Mouse (Mus musculus) kidney, postnatal 25 days (tissue): ENCODE results near the gene Cd9.
"Not testable (repeated sequence)": the region's sequence is repeated elsewhere in the genome, so short reads cannot be mapped to it uniquely, and the experiment has no call there.

Source experiments
- DNase-seq, 2 experiments: peaks; one replicate each; pipeline ENCODE4 v3.0.0; 2021; ENCODE audit warnings: mixed read lengths in 2 of 2

The Cd9 gene

GRCm38 (mm10) chr6:125498062-125498461, 3.5 kb upstream of the Cd9 start:
- peak in 1 of 2 experiments; percentile 41 for DNase-seq

- no peak for DNase-seq
These were observed 1.8 kb upstream of the Cd9 start for GRCm38 (mm10) chr6:125496417-125496816.

GRCm38 (mm10) chr6:125495361-125495760, 770 bp upstream of the Cd9 start:
- no peak for DNase-seq

GRCm38 (mm10) chr6:125493147-125493546, 1.4 kb downstream of the Cd9 start:
- DNase-seq, result no peak

- DNase-seq, result no peak
These were observed 1.9 kb downstream of the Cd9 start for GRCm38 (mm10) chr6:125492664-125493063.

GRCm38 (mm10) chr6:125492033-125492432, 2.6 kb downstream of the Cd9 start:
- DNase-seq, result peak in 1 of 2 experiments; percentile 38

GRCm38 (mm10) chr6:125491393-125491792, 3.2 kb downstream of the Cd9 start:
- DNase-seq, result no peak

GRCm38 (mm10) chr6:125489881-125490559, 4.6 kb downstream of the Cd9 start:
- DNase-seq, result peak; percentile 61 to 68

- DNase-seq, result no peak
These were observed 9.0 kb downstream of the Cd9 start for GRCm38 (mm10) chr6:125485589-125485988.

- DNase-seq, result no peak
These were observed 9.9 kb downstream of the Cd9 start for GRCm38 (mm10) chr6:125484721-125485120.

GRCm38 (mm10) chr6:125484313-125484660, 10.3 kb downstream of the Cd9 start:
- DNase-seq, result not testable (repeated sequence)

GRCm38 (mm10) chr6:125483515-125484312, 10.9 kb downstream of the Cd9 start:
- DNase-seq, result no peak

GRCm38 (mm10) chr6:125482427-125482831, 12.2 kb downstream of the Cd9 start:
- DNase-seq, result peak in 1 of 2 experiments; percentile 48

- peak; percentile 40 to 80 for DNase-seq
These were observed 12.8 kb downstream of the Cd9 start for GRCm38 (mm10) chr6:125481667-125482390.

- peak; percentile 41 to 77 for DNase-seq
These were observed 13.9 kb downstream of the Cd9 start for GRCm38 (mm10) chr6:125480396-125481361.

GRCm38 (mm10) chr6:125479359-125479758, 15.2 kb downstream of the Cd9 start:
- peak in 1 of 2 experiments; percentile 67 for DNase-seq

- DNase-seq, result peak; percentile 27 to 74
These were observed 16.2 kb downstream of the Cd9 start for GRCm38 (mm10) chr6:125478135-125479128.

GRCm38 (mm10) chr6:125476826-125477589, 17.6 kb downstream of the Cd9 start:
- DNase-seq, result no peak

- DNase-seq, result peak in 1 of 2 experiments; percentile 35
These were observed 18.5 kb downstream of the Cd9 start for GRCm38 (mm10) chr6:125476090-125476489.

- DNase-seq, result no peak
These were observed 19.4 kb downstream of the Cd9 start for GRCm38 (mm10) chr6:125475184-125475583.
